Mouse (Mus musculus): ENCODE data around the gene Sln. TPM values are rescaled to one million over a fixed set of nuclear protein-coding genes. Genes with fewer than 3 reads are reported as not detected.
A peak's percentile ranks its signal among the peaks of the same experiment; 100 is the strongest.

Gene Sln
- 1.1 and 2.1 TPM in 2 replicates for polyA plus RNA-seq (2014; fragmentation: Nextera tagmentation; extraction: Ambion mirVana)

GRCm38 (mm10) chr9:53849864-53850263, at the start of gene Sln:
Sln (plus strand) TSS chr9:53850164.
- Histone ChIP-seq H3K9me3 (ENCODE audit: control insufficient read depth, low read length) (no peaks in the 10 kb centered on the region), H3K4me2 (replicated peaks; ENCODE audit: low read depth, low read length) (no peak within 1 kb of the TSS), H3K9ac (ENCODE audit: low read depth, low read length) (no peak within 1 kb of the TSS), H3K4me3 (ENCODE audit: low read depth, low read length) (no peak within 1 kb of the TSS), H3K27ac (ENCODE audit: low read depth, low read length) (no peak within 1 kb of the TSS), H3K27me3 (ENCODE audit: control insufficient read depth, insufficient read depth, low read length) (no peaks in the 10 kb centered on the region), H3K4me1 (replicated peaks; ENCODE audit: control insufficient read depth, insufficient read depth, low read length) (no peaks in the 10 kb centered on the region), H3K36me3 (ENCODE audit: control insufficient read depth, insufficient read depth, low read length) (no peaks in the 10 kb centered on the region)
- no peak for DNase-seq (ENCODE audit: low spot score)
- no peak for ATAC-seq (ENCODE audit: low FRiP score)
- 90% methylated on average over 4 of the region's 4 CpGs for WGBS

GRCm38 (mm10) chr9:53802921-53803320, 47.0 kb upstream of the Sln start:
- 96% methylated on average over 7 of the region's 7 CpGs for WGBS

GRCm38 (mm10) chr9:53806496-53807086, 43.4 kb upstream of the Sln start:
- Histone ChIP-seq H3K9me3 (ENCODE audit: control insufficient read depth, low read length) (no peaks in the 10 kb centered on the region), H3K9ac (ENCODE audit: low read depth, low read length) (no peak overlapping the region), H3K4me3 (ENCODE audit: low read depth, low read length) (no peak overlapping the region), H3K27me3 (ENCODE audit: control insufficient read depth, insufficient read depth, low read length) (no peaks in the 10 kb centered on the region), H3K4me1 (replicated peaks; ENCODE audit: control insufficient read depth, insufficient read depth, low read length) (no peaks in the 10 kb centered on the region), H3K36me3 (ENCODE audit: control insufficient read depth, insufficient read depth, low read length) (no peaks in the 10 kb centered on the region), H3K27ac (ENCODE audit: low read depth, low read length) (no peak overlapping the region), H3K4me2 (replicated peaks; ENCODE audit: low read depth, low read length) (no peak overlapping the region)
- 29% methylated on average over 7 of the region's 7 CpGs for WGBS
- DNase-seq (ENCODE audit: low spot score), result no peak
- no peak for ATAC-seq (ENCODE audit: low FRiP score)

More at GRCm38 (mm10) chr9:53802921-53803320, 47.0 kb upstream of the Sln start:
- no peak for ATAC-seq (ENCODE audit: low FRiP score)
- no peak overlapping the region for H3K4me3 ChIP-seq (ENCODE audit: low read depth, low read length)
- DNase-seq (ENCODE audit: low spot score), result no peak
- H3K27me3 ChIP-seq (ENCODE audit: control insufficient read depth, insufficient read depth, low read length), result no peaks in the 10 kb centered on the region
- no peaks in the 10 kb centered on the region for H3K36me3 ChIP-seq (ENCODE audit: control insufficient read depth, insufficient read depth, low read length)
- H3K9ac ChIP-seq (ENCODE audit: low read depth, low read length), result no peak overlapping the region
- H3K9me3 ChIP-seq (ENCODE audit: control insufficient read depth, low read length), result no peaks in the 10 kb centered on the region
- H3K4me1 ChIP-seq (replicated peaks; ENCODE audit: control insufficient read depth, insufficient read depth, low read length), result no peaks in the 10 kb centered on the region
- H3K4me2 ChIP-seq (replicated peaks; ENCODE audit: low read depth, low read length), result no peak overlapping the region
- no peak overlapping the region for H3K27ac ChIP-seq (ENCODE audit: low read depth, low read length)

GRCm38 (mm10) chr9:53813418-53813817, 36.5 kb upstream of the Sln start:
- Histone ChIP-seq H3K36me3 (ENCODE audit: control insufficient read depth, insufficient read depth, low read length) (no peaks in the 10 kb centered on the region), H3K4me3 (ENCODE audit: low read depth, low read length) (no peak overlapping the region), H3K4me1 (replicated peaks; ENCODE audit: control insufficient read depth, insufficient read depth, low read length) (no peaks in the 10 kb centered on the region), H3K9ac (ENCODE audit: low read depth, low read length) (no peak overlapping the region), H3K4me2 (replicated peaks; ENCODE audit: low read depth, low read length) (no peak overlapping the region), H3K9me3 (ENCODE audit: control insufficient read depth, low read length) (no peaks in the 10 kb centered on the region), H3K27me3 (ENCODE audit: control insufficient read depth, insufficient read depth, low read length) (no peaks in the 10 kb centered on the region), H3K27ac (ENCODE audit: low read depth, low read length) (no peak overlapping the region)
- ATAC-seq (ENCODE audit: low FRiP score) (no peak), DNase-seq (ENCODE audit: low spot score) (no peak)
- 94% methylated on average over 6 of the region's 6 CpGs for WGBS

GRCm38 (mm10) chr9:53818760-53819159, 31.2 kb upstream of the Sln start:
- no peaks in the 10 kb centered on the region for H3K36me3 ChIP-seq (ENCODE audit: control insufficient read depth, insufficient read depth, low read length)
- H3K27ac ChIP-seq (ENCODE audit: low read depth, low read length), result no peak overlapping the region
- H3K4me2 ChIP-seq (replicated peaks; ENCODE audit: low read depth, low read length), result no peak overlapping the region
- H3K4me3 ChIP-seq (ENCODE audit: low read depth, low read length), result no peak overlapping the region
- H3K9ac ChIP-seq (ENCODE audit: low read depth, low read length), result no peak overlapping the region
- ATAC-seq (ENCODE audit: low FRiP score) (no peak), DNase-seq (ENCODE audit: low spot score) (peak; percentile 66)
- H3K27me3 ChIP-seq (ENCODE audit: control insufficient read depth, insufficient read depth, low read length), result no peaks in the 10 kb centered on the region
- WGBS, result 39% methylated on average over 4 of the region's 4 CpGs
- no peaks in the 10 kb centered on the region for H3K9me3 ChIP-seq (ENCODE audit: control insufficient read depth, low read length)
- H3K4me1 ChIP-seq (replicated peaks; ENCODE audit: control insufficient read depth, insufficient read depth, low read length), result no peaks in the 10 kb centered on the region

- Histone ChIP-seq H3K9ac (ENCODE audit: low read depth, low read length) (no peak overlapping the region), H3K9me3 (ENCODE audit: control insufficient read depth, low read length) (no peaks in the 10 kb centered on the region), H3K4me1 (replicated peaks; ENCODE audit: control insufficient read depth, insufficient read depth, low read length) (no peaks in the 10 kb centered on the region), H3K4me2 (replicated peaks; ENCODE audit: low read depth, low read length) (no peak overlapping the region), H3K36me3 (ENCODE audit: control insufficient read depth, insufficient read depth, low read length) (no peaks in the 10 kb centered on the region), H3K27me3 (ENCODE audit: control insufficient read depth, insufficient read depth, low read length) (no peaks in the 10 kb centered on the region), H3K4me3 (ENCODE audit: low read depth, low read length) (no peak overlapping the region), H3K27ac (ENCODE audit: low read depth, low read length) (no peak overlapping the region)
- ATAC-seq (ENCODE audit: low FRiP score) (no peak), DNase-seq (ENCODE audit: low spot score) (peak; percentile 78)
- 9% methylated on average over 9 of the region's 9 CpGs for WGBS
Measured at GRCm38 (mm10) chr9:53825318-53825717, 24.6 kb upstream of the Sln start.

GRCm38 (mm10) chr9:53829081-53829865, 20.7 kb upstream of the Sln start:
- Histone ChIP-seq H3K27ac (ENCODE audit: low read depth, low read length) (no peak overlapping the region), H3K4me1 (replicated peaks; ENCODE audit: control insufficient read depth, insufficient read depth, low read length) (no peaks in the 10 kb centered on the region), H3K27me3 (ENCODE audit: control insufficient read depth, insufficient read depth, low read length) (no peaks in the 10 kb centered on the region), H3K4me2 (replicated peaks; ENCODE audit: low read depth, low read length) (peak overlapping the region; percentile 50), H3K36me3 (ENCODE audit: control insufficient read depth, insufficient read depth, low read length) (no peaks in the 10 kb centered on the region), H3K9me3 (ENCODE audit: control insufficient read depth, low read length) (no peaks in the 10 kb centered on the region), H3K9ac (ENCODE audit: low read depth, low read length) (peak overlapping the region; percentile 48; the same call in 1 of the 2 replicates), H3K4me3 (ENCODE audit: low read depth, low read length) (peak overlapping the region; percentile 34)
- peak; percentile 35; the same call in 1 of the 2 replicates for ATAC-seq (ENCODE audit: low FRiP score)
- WGBS, result 25% methylated on average over 14 of the region's 14 CpGs
- DNase-seq (ENCODE audit: low spot score), result peak; percentile 79

- H3K27me3 ChIP-seq (ENCODE audit: control insufficient read depth, insufficient read depth, low read length), result no peaks in the 10 kb centered on the region
- H3K36me3 ChIP-seq (ENCODE audit: control insufficient read depth, insufficient read depth, low read length), result no peaks in the 10 kb centered on the region
- WGBS, result 46% methylated on average over 2 of the region's 2 CpGs
- no peaks in the 10 kb centered on the region for H3K9me3 ChIP-seq (ENCODE audit: control insufficient read depth, low read length)
- no peak for DNase-seq (ENCODE audit: low spot score)
- H3K4me3 ChIP-seq (ENCODE audit: low read depth, low read length), result peak overlapping the region; percentile 34
- peak overlapping the region; percentile 50 for H3K4me2 ChIP-seq (replicated peaks; ENCODE audit: low read depth, low read length)
- H3K4me1 ChIP-seq (replicated peaks; ENCODE audit: control insufficient read depth, insufficient read depth, low read length), result no peaks in the 10 kb centered on the region
- peak overlapping the region; percentile 48; the same call in 1 of the 2 replicates for H3K9ac ChIP-seq (ENCODE audit: low read depth, low read length)
- ATAC-seq (ENCODE audit: low FRiP score), result peak; percentile 30; the same call in 1 of the 2 replicates
- no peak overlapping the region for H3K27ac ChIP-seq (ENCODE audit: low read depth, low read length)
Measured at GRCm38 (mm10) chr9:53829866-53830209, 20.1 kb upstream of the Sln start.

- ATAC-seq (ENCODE audit: low FRiP score) (no peak), DNase-seq (ENCODE audit: low spot score) (no peak)
- Histone ChIP-seq H3K36me3 (ENCODE audit: control insufficient read depth, insufficient read depth, low read length) (no peaks in the 10 kb centered on the region), H3K27me3 (ENCODE audit: control insufficient read depth, insufficient read depth, low read length) (no peaks in the 10 kb centered on the region), H3K27ac (ENCODE audit: low read depth, low read length) (no peak overlapping the region), H3K9ac (ENCODE audit: low read depth, low read length) (no peak overlapping the region), H3K4me1 (replicated peaks; ENCODE audit: control insufficient read depth, insufficient read depth, low read length) (no peaks in the 10 kb centered on the region), H3K4me2 (replicated peaks; ENCODE audit: low read depth, low read length) (no peak overlapping the region), H3K9me3 (ENCODE audit: control insufficient read depth, low read length) (no peaks in the 10 kb centered on the region), H3K4me3 (ENCODE audit: low read depth, low read length) (no peak overlapping the region)
- 64% methylated on average over 3 of the region's 3 CpGs for WGBS
Measured at GRCm38 (mm10) chr9:53835039-53835438, 14.9 kb upstream of the Sln start.
